In genomic region chr9:56924651-56925027, GRCm38 (mm10) we compare ENCODE assay signal across 1 mouse cellular context.
TF ChIP-seq lines count a peak whose summit lies in the region.

No protein-coding gene starts in this region.

TF ChIP-seq in CH12.LX, 34 proteins besides CTCF, POLR2A, EP300 and RAD21 (continued from another document):
- TF ChIP-seq BHLHE40 (IDR thresholded peaks at IDR 0.05; ENCODE audit: low read depth, low read length): peak; percentile 73
- peak; percentile 43 for TF ChIP-seq USF2 (conservative IDR thresholded peaks at IDR 0.05; ENCODE audit: low read depth, low read length)
- TF ChIP-seq NELFE (IDR thresholded peaks at IDR 0.05; ENCODE audit: low read depth, low read length): no peak
- no peak for TF ChIP-seq TBP (conservative IDR thresholded peaks at IDR 0.05; ENCODE audit: low read depth, low read length)
- TF ChIP-seq GABPA (IDR thresholded peaks at IDR 0.05; ENCODE audit: insufficient replicate concordance, low read depth, low read length): no peak
- no peak for TF ChIP-seq JUN (IDR thresholded peaks at IDR 0.05; ENCODE audit: insufficient read depth, low read depth, low read length)
- no peak for TF ChIP-seq SIN3A (IDR thresholded peaks at IDR 0.05; ENCODE audit: low read length)
- peak; percentile 69 for TF ChIP-seq USF1 (IDR thresholded peaks at IDR 0.05; ENCODE audit: low read depth, low read length)
TF ChIP-seq in CH12.LX: peak in this region for 5.
